ENCODE assay signal across 23 mouse cellular contexts in genomic region chr14:35572991-35573502, GRCm38 (mm10).
DNase-seq lines count a peak whose midpoint lies in the region; ATAC-seq lines count a peak whose summit lies in the region.
"Had no signal": no experiment of that assay in that cellular context is flagged by ENCODE, and none has a peak within 500 bp of the region (broad histone marks: within the 10 kb centered on the region; RNA-seq: fewer than 3 reads in every experiment).

No protein-coding gene starts in this region.

- no peak for ATAC-seq in heart, embryonic 12.5 days (ENCODE audit: insufficient number of reproducible peaks, low FRiP score)
- ATAC-seq in neural tube, embryonic 13.5 days (ENCODE audit: low read depth), result peak; percentile 43; the same call in 1 of the 2 replicates
- ATAC-seq: activated CD4-positive, CD25-positive, alpha-beta regulatory T cell, adult 4 months; forebrain, embryonic 15.5 days; hindbrain, postnatal 0 days; Patski had no signal

- H3K4me2 ChIP-seq in heart, embryonic 12.5 days, result no peak overlapping the region
- H3K4me2 ChIP-seq in neural tube, embryonic 13.5 days, result no peak overlapping the region
- H3K4me2 ChIP-seq: embryonic facial prominence, embryonic 12.5 days; forebrain, embryonic 15.5 days; heart, embryonic 15.5 days; hindbrain, embryonic 13.5 days had no signal

- peak; percentile 61 for DNase-seq in heart, adult 11 months
- DNase-seq in retina, postnatal 1 day, result peak; percentile 15
- DNase-seq in retina, embryonic 14.5 days (ENCODE audit: low spot score), result no peak
- no peak for DNase-seq in spleen, adult 18-20 months
- no peak for DNase-seq in layer of hippocampus, postnatal 25 days (ENCODE audit: extremely low spot score in 1 of 2, low spot score in 1 of 2)
- DNase-seq: adrenal gland, postnatal 14 days; cerebellum, adult 11 months; cerebellum, adult 9-10 months; cerebellum, postnatal 25 days; gastrocnemius, postnatal 36 days; heart, adult 18-20 months; heart, postnatal 14 days had no signal

- 81% methylated on average over 4 of the region's 4 CpGs for WGBS in heart, embryonic 12.5 days
- WGBS in neural tube, embryonic 13.5 days, result 44% methylated on average over 4 of the region's 4 CpGs

- H3K9me3 ChIP-seq in heart, embryonic 12.5 days (replicated peaks), result no peaks in the 10 kb centered on the region
- no peaks in the 10 kb centered on the region for H3K9me3 ChIP-seq in neural tube, embryonic 13.5 days
- H3K9me3 ChIP-seq: embryonic facial prominence, embryonic 12.5 days; forebrain, embryonic 15.5 days; heart, embryonic 10.5 days; heart, embryonic 15.5 days; hindbrain, embryonic 13.5 days had no signal

- H3K36me3 ChIP-seq in heart, embryonic 12.5 days, result no peaks in the 10 kb centered on the region
- H3K36me3 ChIP-seq in neural tube, embryonic 13.5 days, result no peaks in the 10 kb centered on the region
- H3K36me3 ChIP-seq: embryonic facial prominence, embryonic 12.5 days; forebrain, embryonic 15.5 days; heart, embryonic 10.5 days; heart, embryonic 15.5 days; hindbrain, embryonic 13.5 days had no signal

- no peak overlapping the region for H3K27ac ChIP-seq in heart, embryonic 12.5 days (ENCODE audit: poor library complexity, severe bottlenecking)
- no peak overlapping the region; the same call in 1 of the 2 replicates for H3K27ac ChIP-seq in neural tube, embryonic 13.5 days (replicated peaks)
- H3K27ac ChIP-seq: embryonic facial prominence, embryonic 12.5 days; forebrain, embryonic 15.5 days; heart, embryonic 10.5 days; heart, embryonic 15.5 days; hindbrain, embryonic 13.5 days; hindbrain, postnatal 0 days had no signal

- H3K27me3 ChIP-seq in heart, embryonic 12.5 days (replicated peaks), result no peaks in the 10 kb centered on the region
- no peaks in the 10 kb centered on the region for H3K27me3 ChIP-seq in neural tube, embryonic 13.5 days
- H3K27me3 ChIP-seq: CH12.LX; embryonic facial prominence, embryonic 12.5 days; forebrain, embryonic 15.5 days; heart, embryonic 15.5 days; hindbrain, embryonic 13.5 days; Patski had no signal

- H3K9ac ChIP-seq in heart, embryonic 12.5 days, result no peak overlapping the region
- no peak overlapping the region for H3K9ac ChIP-seq in neural tube, embryonic 13.5 days
- H3K9ac ChIP-seq: embryonic facial prominence, embryonic 12.5 days; forebrain, embryonic 15.5 days; heart, embryonic 15.5 days; hindbrain, embryonic 13.5 days had no signal

- H3K4me3 ChIP-seq in heart, embryonic 12.5 days, result no peak overlapping the region
- H3K4me3 ChIP-seq in neural tube, embryonic 13.5 days, result no peak overlapping the region
- H3K4me3 ChIP-seq: embryonic facial prominence, embryonic 12.5 days; forebrain, embryonic 15.5 days; heart, embryonic 10.5 days; heart, embryonic 15.5 days; hindbrain, embryonic 13.5 days had no signal

- H3K4me1 ChIP-seq in heart, embryonic 12.5 days (replicated peaks), result no peaks in the 10 kb centered on the region
- H3K4me1 ChIP-seq in neural tube, embryonic 13.5 days (replicated peaks), result no peaks in the 10 kb centered on the region
- H3K4me1 ChIP-seq: embryonic facial prominence, embryonic 12.5 days; forebrain, embryonic 15.5 days; heart, embryonic 10.5 days; heart, embryonic 15.5 days; hindbrain, embryonic 13.5 days had no signal

Comparison
In these comparisons a context has a peak if more than half of its experiments do, and no peak if none do; other contexts are left out.
1. DNase-seq: peak in heart, adult 11 months (single experiment) and retina, postnatal 1 day (single experiment); none in retina, embryonic 14.5 days (single experiment), spleen, adult 18-20 months (0 of 2) and layer of hippocampus, postnatal 25 days (0 of 2).